Comparison of ENCODE assay signal across 13 mouse cellular contexts in the genomic region with DNA sequence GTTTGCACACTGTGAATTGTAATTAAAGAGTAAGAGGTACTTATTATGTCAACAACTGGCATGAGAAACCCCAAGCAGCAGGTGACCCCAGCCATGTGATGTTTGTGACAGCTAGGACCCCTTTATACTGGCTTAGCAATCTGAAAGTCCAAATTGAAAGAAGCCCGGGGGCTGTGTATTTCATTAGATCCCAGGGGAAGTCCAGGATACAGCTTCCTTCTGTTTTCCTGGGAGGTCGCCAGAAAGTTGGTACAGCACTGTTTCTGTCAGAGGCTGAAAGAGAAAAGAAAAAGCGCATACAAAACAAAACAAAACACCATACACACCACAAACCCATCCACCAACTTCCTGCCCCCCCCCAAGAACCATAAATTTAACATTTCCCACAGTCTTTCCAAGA.
A peak's percentile ranks its signal among the peaks of the same experiment; 100 is the strongest.
DNase-seq lines count a peak whose midpoint lies in the region; ATAC-seq and TF ChIP-seq lines count a peak whose summit lies in the region.
"Had no signal": no experiment of that assay in that cellular context is flagged by ENCODE, and none has a peak within 500 bp of the region (broad histone marks: within the 10 kb centered on the region; RNA-seq: fewer than 3 reads in every experiment).

No protein-coding gene starts in this region.

- intact Hi-C loops in heart, postnatal 36 days (cut with DNase I) = no loop called here

- DNase-seq in adrenal gland, adult (ENCODE audit: inconsistent age in 2 of 2, low spot score in 1 of 2) = peak; percentile 30 to 44
- DNase-seq in adrenal gland, adult 8-10 months = no peak
- DNase-seq in heart, adult 9 months (ENCODE audit: low spot score in 2 of 2) = peak; percentile 34 to 37
- DNase-seq in heart, postnatal 36 days = no peak
- no peak for DNase-seq in lung, adult 2 months
- DNase-seq in lung, postnatal 36 days = peak; percentile 48
- DNase-seq: adrenal gland, postnatal 25 days; right cerebral cortex, postnatal 14 days had no signal

- H3K4me2 ChIP-seq in lung, embryonic 16.5 days (ENCODE audit: low read depth, low read length) = no peak overlapping the region; the same call in 1 of the 2 replicates
- H3K4me2 ChIP-seq in intestine, embryonic 15.5 days (replicated peaks) = no peak overlapping the region

- ATAC-seq in lung, embryonic 16.5 days (ENCODE audit: low read depth) = no peak; the same call in 1 of the 2 replicates
- ATAC-seq in intestine, embryonic 15.5 days = no peak

- H3K9ac ChIP-seq in lung, embryonic 16.5 days (ENCODE audit: low read length) = no peak overlapping the region
- no peak overlapping the region for H3K9ac ChIP-seq in intestine, embryonic 15.5 days
- H3K9ac ChIP-seq: liver, embryonic 14.5 days had no signal

- no peaks in the 10 kb centered on the region for H3K27me3 ChIP-seq in lung, embryonic 16.5 days (ENCODE audit: control insufficient read depth, insufficient read depth, low read depth, low read length)
- H3K27me3 ChIP-seq in intestine, embryonic 15.5 days (replicated peaks) = no peaks in the 10 kb centered on the region

- TF ChIP-seq POLR2A in lung, adult 2 months (IDR thresholded peaks at IDR 0.05; ENCODE audit: borderline replicate concordance, extremely low read depth, low read depth, low read length) = no peak

- no peak for TF ChIP-seq CTCF in lung, adult 2 months (IDR thresholded peaks at IDR 0.05; ENCODE audit: insufficient read depth, low read length)

- H3K4me1 ChIP-seq in lung, embryonic 16.5 days (replicated peaks; ENCODE audit: control insufficient read depth, insufficient read depth, low read length) = peaks cover 28% of the 10 kb centered on the region
- peaks cover 11% of the 10 kb centered on the region for H3K4me1 ChIP-seq in lung, adult 2 months (ENCODE audit: control insufficient read depth, insufficient read depth, low read length)
- peaks cover 8% of the 10 kb centered on the region; the same call in 1 of the 2 replicates for H3K4me1 ChIP-seq in intestine, embryonic 15.5 days (replicated peaks)

- no peak overlapping the region for H3K4me3 ChIP-seq in lung, embryonic 16.5 days (ENCODE audit: low read length)
- no peak overlapping the region for H3K4me3 ChIP-seq in lung, adult 2 months (replicated peaks; ENCODE audit: extremely low read depth, low read depth, low read length)
- no peak overlapping the region for H3K4me3 ChIP-seq in intestine, embryonic 15.5 days (replicated peaks)
- H3K4me3 ChIP-seq: myocyte had no signal

- 45% methylated on average over 3 of the region's 3 CpGs for WGBS in lung, embryonic 16.5 days
- 35% methylated on average over 3 of the region's 3 CpGs for WGBS in lung, adult 2 months
- 52% methylated on average over 3 of the region's 3 CpGs for WGBS in intestine, embryonic 15.5 days

- no peaks in the 10 kb centered on the region for H3K9me3 ChIP-seq in lung, embryonic 16.5 days (ENCODE audit: control insufficient read depth, low read length)
- H3K9me3 ChIP-seq in intestine, embryonic 15.5 days = no peaks in the 10 kb centered on the region

- H3K27ac ChIP-seq in lung, embryonic 16.5 days (ENCODE audit: low read length) = peak overlapping the region; percentile 49; the same call in 1 of the 2 replicates
- no peak overlapping the region for H3K27ac ChIP-seq in intestine, embryonic 15.5 days
- H3K27ac ChIP-seq: liver, embryonic 14.5 days; stomach, postnatal 0 days had no signal

- H3K36me3 ChIP-seq in lung, embryonic 16.5 days (ENCODE audit: control insufficient read depth, insufficient read depth, low read length) = no peaks in the 10 kb centered on the region
- H3K36me3 ChIP-seq in intestine, embryonic 15.5 days = no peaks in the 10 kb centered on the region

Comparison
In these comparisons a context has a peak if more than half of its experiments do, and no peak if none do; other contexts are left out.
1. DNase-seq: peak in adrenal gland, adult (2 of 2), heart, adult 9 months (2 of 2) and lung, postnatal 36 days (single experiment); none in adrenal gland, adult 8-10 months (single experiment), heart, postnatal 36 days (0 of 2) and lung, adult 2 months (single experiment).